Mouse (Mus musculus): ENCODE measurements at regions not wholly inside any gene's neighbourhood (a gene's known extent, or its start where the extent isn't known, plus 50 kb on each side); places are given as distances from the start of the nearest gene placed in this dataset.

DNA sequence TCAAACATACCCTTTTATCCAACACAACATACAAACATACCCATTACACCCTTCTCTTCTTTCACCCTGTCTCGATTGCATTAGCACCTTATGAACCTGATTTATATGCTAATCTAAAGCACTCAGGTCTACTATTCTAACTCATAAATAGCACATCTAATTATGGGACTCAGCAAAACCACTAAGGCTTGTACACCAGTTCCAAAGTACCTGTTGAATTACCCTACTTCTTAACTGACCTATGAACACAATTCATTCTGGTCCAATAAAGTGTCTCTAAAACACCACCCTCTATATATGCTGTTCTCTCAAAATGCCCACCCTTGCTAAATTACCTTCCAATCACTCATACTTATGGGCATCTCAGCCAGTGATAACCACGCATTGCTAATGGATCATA lies 452.7 kb upstream of the Atp2b1 start:
- DNase-seq (ENCODE audit: low spot score): no peak

DNA sequence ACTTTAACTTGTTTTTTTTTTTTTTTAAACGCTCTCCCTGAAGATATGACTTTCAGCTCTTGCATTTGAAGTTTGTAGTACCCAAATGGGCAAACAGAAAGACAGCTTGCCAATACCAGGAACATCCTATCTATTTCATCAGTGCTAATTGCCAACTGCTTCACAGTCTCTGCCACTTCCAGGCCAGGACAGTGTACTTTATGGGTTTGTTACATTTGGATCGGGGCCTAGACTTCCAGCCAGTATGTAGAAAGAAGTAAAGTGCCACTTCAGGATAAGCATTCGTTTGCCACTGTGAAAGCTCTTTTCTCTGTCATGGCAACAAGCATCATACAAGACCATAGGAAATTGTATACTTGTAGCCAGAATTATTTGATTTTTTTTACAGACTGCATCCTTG lies 439.6 kb upstream of the Atp2b1 start:
- DNase-seq (ENCODE audit: low spot score): no peak

DNA sequence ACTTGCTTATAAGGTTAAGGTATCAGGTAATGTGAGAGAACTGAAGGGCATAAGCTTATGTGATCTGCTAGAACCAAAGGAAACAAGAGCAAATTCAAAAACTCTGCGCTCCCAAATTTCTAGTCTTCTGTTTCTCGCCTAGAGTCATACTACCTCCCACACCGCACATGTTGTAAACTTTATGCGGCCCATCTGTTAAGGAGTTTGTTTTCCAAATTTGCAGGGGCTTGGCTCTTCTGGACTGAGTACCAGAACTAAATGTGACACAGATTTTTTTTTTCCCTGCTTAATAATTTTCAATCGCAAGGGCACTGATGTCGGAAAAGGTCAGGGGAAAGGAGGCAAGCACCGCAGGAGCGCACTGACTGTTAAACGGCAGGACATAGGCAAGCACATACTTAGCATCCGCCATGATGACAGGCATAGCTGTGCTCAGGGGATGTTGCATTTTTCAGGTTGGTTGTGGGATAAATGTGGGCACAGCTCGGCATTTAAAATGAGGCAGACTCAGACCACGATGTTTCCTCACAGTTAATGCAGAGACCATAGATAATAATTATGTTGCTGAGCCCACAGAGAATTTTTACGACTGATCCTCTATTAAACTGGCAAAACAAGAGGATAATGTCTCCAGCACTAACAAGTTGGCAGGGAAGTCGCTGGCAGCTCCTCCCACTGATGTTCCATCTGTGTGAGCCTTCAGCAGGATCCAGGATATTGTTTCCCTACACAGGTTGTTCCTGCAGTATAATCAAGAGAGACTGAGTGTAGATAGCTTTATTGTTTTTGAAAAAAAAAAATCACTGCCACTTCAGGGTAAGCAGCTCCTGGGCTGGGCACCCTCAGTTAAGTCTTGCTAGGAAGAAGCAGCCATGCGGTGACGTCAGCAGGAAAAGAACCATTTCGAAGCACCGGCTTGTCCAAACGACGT lies 428.2 kb upstream of the Atp2b1 start:
- no peak for DNase-seq (ENCODE audit: low spot score)

- DNase-seq (ENCODE audit: low spot score): peak; percentile 86
These were observed 419.9 kb upstream of the Atp2b1 start for GRCm38 (mm10) chr10:98494354-98494753.

DNA sequence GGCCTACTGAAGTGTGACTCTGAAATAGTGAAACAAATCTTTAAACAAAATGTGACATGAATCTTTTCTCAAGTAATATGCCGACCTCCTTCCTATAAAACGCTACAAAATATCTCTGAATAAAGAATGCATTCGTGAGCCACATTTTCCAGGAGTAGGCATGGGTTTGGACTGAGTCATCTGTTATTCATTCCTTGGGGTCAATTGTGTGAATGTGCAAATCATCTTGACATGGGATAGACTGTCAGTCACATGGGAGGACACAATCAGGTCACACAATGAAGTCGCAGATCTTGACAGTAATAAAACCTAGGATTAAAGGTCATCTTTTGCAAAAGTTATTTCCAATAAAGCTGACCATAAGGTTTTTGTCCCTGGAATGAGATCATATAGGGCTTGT lies 418.0 kb upstream of the Atp2b1 start:
- DNase-seq (ENCODE audit: low spot score): no peak

DNA sequence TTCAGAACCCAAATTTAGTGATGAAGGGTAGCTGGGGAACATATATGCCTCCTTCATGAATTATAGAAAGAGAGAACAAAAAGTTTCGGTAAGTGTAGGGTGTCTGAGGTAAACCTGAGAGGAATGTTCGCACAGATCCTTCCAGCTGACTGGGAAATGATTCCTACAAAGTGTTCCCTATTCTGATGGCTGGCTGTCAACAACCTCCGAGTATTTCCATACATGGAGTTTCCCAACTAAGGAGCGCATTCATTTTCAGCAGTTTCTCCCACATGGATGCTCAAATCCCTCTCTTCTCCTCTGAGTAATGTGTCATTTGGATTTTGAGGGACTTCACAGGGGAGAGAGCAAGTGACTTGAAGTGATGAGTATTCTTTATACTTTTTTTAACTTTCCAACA lies 413.9 kb upstream of the Atp2b1 start:
- no peak for DNase-seq (ENCODE audit: low spot score)

- DNase-seq (ENCODE audit: low spot score): no peak
These were observed 412.6 kb upstream of the Atp2b1 start for GRCm38 (mm10) chr10:98501566-98501965.

DNA sequence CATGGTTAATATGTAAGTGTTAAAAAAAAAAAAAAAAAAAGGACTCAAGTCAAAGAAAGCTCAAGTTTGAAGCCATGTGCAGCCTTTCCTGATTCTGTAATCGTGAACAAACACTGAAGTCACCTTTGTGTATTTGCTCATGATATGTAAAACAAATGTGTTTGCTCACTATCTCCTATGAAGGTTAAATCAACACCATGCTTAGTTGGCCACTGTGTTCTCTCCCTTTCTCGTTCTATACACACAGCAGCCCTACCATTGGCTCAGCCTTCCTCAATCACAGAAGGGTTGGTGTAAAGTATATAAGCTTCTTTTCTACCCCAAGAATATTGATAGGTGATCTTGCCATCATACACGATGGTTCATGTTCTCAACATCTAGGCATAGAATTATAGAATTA lies 409.7 kb upstream of the Atp2b1 start:
- DNase-seq (ENCODE audit: low spot score): no peak

DNA sequence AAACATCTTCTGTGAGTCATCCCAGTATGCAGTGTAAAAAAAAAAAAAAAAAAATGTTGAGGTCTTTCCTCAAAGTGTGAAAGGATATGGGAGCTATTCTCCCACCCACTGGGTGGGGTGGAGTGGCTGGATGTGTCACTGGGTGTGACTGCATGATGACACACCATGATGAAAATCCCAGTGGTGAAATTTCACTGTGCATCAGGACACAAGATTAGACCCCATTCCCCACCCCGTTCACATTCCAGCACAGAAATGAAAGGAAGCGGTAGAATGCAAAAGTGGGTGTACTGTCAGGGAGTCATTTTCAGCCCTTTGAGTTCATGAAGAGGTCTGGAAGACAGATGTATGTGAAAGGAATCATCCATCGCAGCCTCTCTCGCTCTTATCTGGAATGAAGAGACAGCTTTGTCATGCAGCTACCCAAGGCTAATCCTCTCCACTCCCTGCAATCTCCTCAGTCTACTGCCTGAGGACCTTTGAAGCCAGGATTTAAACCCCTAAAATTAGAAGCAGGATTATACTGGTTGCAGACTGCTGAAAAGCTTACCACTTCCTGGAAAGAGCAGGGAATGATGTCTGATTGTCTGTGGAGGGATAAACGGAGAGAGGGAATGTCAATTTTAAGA lies 405.6 kb upstream of the Atp2b1 start:
- DNase-seq (ENCODE audit: low spot score): peak; percentile 15

DNA sequence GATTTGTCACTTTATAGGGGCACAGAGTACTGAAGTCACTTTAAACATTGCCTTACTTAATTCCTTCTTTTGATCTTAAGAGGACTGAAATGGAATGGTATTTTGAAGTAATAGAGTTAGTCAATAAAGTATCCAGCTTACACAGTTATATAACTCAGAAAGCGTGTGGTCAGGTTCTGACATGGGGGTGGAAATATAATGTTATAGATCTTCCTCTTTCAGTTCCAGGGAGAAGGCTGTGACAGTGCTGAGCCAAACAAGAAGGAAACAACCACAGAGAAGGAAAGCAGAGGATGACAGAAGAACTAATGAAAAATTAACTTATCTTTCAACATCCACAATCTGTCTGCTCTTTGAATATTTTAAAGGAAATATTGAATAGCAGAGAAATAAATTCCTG lies 399.4 kb upstream of the Atp2b1 start:
- no peak for DNase-seq (ENCODE audit: low spot score)

DNA sequence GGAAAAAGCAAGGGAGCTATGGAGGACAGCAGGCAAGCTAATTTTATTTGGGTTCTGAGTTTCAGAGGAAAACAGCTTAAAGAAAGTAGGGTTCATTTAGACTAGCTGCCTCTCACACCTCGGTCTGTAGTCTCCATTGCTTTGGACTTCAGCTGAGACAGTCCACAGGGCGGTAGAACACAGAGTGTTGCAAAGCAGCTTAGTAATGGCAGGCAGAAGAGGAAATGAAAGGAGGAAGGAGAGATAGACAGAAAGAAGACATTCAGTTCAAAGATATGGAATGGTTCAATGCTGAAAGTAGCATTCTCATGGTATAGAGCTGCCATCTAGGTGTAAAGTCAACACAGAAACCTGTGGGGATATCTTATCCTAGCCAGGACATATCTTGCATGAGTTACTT lies 396.6 kb upstream of the Atp2b1 start:
- DNase-seq (ENCODE audit: low spot score): no peak

DNA sequence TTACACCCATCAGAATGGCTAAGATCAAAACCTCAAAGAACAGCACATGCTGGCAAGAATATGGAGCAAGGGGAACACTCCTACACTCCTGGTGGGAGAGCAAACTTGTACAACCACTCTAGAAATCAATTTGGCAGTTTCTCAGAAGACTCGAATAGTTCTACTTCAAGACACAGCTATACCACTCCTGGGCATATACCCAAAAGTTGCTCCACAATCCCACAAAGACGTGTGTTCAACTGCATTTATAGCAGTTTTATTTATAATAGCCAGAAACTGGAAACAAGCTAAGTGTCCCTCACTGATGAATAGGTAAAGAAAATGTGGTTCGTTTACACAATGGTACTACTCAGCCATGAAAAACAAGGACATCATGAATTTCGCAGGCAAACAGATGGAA lies 384.6 kb upstream of the Atp2b1 start:
- DNase-seq (ENCODE audit: low spot score): no peak

DNA sequence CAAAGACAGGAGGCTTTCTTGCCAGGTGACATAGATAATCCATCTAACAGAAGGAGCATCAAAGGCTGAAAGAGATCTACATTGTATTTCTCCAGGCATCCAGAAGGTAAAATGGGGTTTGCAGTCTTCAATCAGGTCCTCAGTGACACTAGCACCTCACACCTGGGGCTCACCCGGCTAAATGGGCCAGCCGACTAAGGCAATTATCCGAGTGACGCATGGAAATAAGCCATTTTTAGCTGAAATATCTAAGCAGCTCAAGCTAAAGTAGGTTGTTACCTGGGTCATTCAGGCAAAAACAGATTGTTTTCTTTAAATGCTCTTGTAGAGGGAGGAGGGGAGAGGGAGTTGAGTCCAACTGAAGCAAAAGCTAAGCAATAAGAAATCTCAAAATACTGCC lies 382.8 kb upstream of the Atp2b1 start:
- DNase-seq (ENCODE audit: low spot score): no peak

DNA sequence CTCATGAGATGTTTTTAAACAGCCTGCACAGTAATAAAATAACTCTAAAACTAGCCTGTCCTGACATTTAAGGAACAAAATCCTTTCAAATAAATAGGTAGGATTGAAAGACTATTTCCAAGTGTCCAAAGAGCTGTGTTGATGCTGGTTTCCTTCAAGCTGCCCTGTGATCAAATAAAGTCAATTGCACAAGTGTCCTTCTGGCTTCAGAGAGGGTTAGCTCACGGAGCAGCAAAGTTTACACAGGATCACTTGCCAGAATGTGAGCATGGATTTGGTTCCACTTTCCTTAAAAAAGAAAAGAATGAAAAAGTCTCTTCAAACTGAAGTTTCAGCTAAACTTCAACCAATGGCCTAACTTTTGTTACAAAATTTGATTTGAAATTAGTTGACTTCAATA lies 375.5 kb upstream of the Atp2b1 start:
- no peak for DNase-seq (ENCODE audit: low spot score)

- no peak for DNase-seq (ENCODE audit: low spot score)
These were observed 373.1 kb upstream of the Atp2b1 start for GRCm38 (mm10) chr10:98541062-98541461.

GRCm38 (mm10) chr10:98542072-98542471 lies 372.1 kb upstream of the Atp2b1 start:
- DNase-seq (ENCODE audit: low spot score): no peak

- peak; percentile 54 for DNase-seq (ENCODE audit: low spot score)
These were observed 370.8 kb upstream of the Atp2b1 start for GRCm38 (mm10) chr10:98543253-98543997.

- DNase-seq (ENCODE audit: low spot score): peak; percentile 70
These were observed 370.2 kb upstream of the Atp2b1 start for GRCm38 (mm10) chr10:98543998-98544349.

DNA sequence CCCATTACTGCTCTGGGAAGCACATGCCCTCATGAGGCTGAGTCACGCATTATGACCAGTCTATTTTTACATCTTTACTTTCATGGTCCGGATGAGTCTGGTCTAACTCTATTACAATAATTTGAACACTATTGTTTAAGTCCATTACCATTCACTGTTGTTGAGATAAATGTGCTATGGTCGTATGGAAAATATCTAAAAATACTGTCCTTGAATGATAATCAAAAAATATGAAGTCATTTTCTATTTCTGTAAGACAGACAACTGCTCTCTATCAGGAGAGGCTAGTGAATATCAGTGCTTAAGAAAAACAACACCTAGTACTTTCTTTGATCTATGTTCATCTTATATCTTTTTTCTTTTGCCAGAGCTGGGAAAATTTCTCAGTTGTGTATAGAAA lies 359.6 kb upstream of the Atp2b1 start:
- DNase-seq (ENCODE audit: low spot score): no peak

DNA sequence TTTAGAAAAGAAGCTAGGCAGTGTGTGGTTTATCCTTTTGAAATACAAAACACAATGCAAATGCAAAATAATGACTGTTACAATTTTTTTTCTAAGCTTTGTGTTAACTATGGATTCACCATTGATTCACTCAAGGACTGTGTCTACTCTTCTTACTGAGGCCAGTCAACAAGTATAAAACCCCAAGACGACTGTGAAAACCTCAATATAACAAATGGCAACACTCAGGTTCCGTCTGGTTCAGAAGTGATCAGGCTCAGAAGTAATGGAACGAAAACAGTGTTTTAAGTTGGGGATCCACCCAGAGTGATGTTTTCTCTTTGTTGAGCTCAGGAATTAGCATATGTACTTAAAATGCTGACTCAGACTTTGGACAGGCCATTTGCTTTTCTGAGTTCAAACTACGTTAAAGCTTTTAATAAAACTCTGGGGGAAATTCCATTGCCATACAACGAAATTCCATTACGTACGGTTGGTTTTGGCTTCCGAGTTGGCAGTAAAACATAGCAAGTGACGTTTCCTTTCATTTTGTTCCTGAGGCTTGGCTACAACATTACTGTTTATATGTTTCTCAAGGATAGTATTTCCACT lies 356.6 kb upstream of the Atp2b1 start:
- DNase-seq (ENCODE audit: low spot score): no peak

DNA sequence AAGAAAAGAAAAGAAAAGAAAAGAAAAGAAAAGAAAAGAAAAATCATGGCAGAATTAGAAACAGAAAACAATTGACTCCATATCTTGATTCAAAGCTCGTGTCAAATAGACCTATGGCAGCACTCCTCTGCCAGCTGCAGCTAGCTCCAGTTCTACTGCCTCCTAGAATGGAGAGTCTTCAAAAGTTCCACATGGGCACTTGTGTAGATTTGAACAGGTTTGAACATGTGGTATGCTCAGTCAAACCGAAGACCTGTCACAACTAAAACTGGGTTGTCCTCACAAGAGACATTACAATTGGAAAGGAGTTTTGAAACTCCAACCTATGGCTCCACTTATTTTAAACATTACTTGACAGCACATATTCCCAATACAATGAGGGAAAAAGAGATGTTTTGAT lies 355.6 kb upstream of the Atp2b1 start:
- DNase-seq (ENCODE audit: low spot score): no peak

DNA sequence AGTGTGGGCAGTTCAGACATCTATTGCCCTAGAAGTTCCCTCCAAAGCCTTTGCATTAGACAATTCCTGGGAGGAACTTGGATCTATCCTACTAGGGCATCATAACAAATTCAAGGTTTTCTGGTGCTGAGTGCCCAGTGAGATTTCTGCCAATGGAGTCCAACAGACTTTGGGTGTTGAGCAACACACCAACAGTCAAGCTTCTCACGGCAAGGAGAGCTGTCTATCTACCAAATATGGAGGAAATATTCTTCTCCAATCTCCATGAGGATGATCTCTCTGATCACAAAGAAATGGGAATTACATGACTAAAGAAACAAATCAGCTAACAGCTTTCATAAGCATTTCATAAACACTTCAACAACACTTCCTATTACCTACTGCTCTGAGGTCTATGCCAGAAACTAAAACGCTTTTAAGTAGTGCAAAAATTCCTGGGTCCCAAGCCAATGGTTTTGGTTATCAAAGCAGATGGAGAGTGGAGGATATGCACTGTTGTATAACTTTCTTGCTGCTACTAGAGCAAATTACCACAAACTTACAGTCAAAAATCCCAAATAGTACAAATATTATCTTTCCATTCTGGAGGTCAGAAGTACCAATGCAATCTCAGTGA lies 351.8 kb upstream of the Atp2b1 start:
- no peak for DNase-seq (ENCODE audit: low spot score)

Data from embryo, embryonic 10 days (tissue).